Mouse (Mus musculus) ES-Bruce4 (cell line): ENCODE data around the gene Gm45717. TPM values are rescaled to one million over a fixed set of nuclear protein-coding genes. Genes with fewer than 3 reads are reported as not detected.

ENCODE experiments used
- H3K27ac ChIP-seq: 2 replicates; pipeline ENCODE4 v1.5.1; 2012; ENCODE audit warnings: low read length, inconsistent platforms; ENCODE audit not compliant: insufficient read depth
- H3K27me3 ChIP-seq: 2 replicates; pipeline ENCODE4 v1.6.1; 2012; ENCODE audit warnings: mild to moderate bottlenecking, low read length, inconsistent platforms; ENCODE audit not compliant: control insufficient read depth, poor library complexity, insufficient read depth, severe bottlenecking
- H3K36me3 ChIP-seq: 2 replicates; pipeline ENCODE4 v1.6.1; 2012; ENCODE audit warnings: inconsistent platforms, mild to moderate bottlenecking, low read length, moderate library complexity; ENCODE audit not compliant: control insufficient read depth, poor library complexity, insufficient read depth, severe bottlenecking
- H3K4me1 ChIP-seq: one replicate; pipeline ENCODE4 v1.8.1; 2011; ENCODE audit warnings: low read length; ENCODE audit not compliant: control insufficient read depth, insufficient read depth
- H3K4me3 ChIP-seq: 2 replicates; pipeline ENCODE4 v1.5.1; 2011; ENCODE audit warnings: low read depth, mild to moderate bottlenecking, low read length
- H3K9ac ChIP-seq: 2 replicates; pipeline ENCODE4 v1.6.1; 2012; ENCODE audit warnings: low read depth, mild to moderate bottlenecking, inconsistent platforms; ENCODE audit not compliant: poor library complexity, severe bottlenecking
- H3K9me3 ChIP-seq: replicated peaks from 2 replicates; pipeline ENCODE4 v1.6.1; 2012; ENCODE audit warnings: mild to moderate bottlenecking, low read length, inconsistent platforms; ENCODE audit not compliant: control insufficient read depth, poor library complexity, insufficient read depth, severe bottlenecking
- CTCF ChIP-seq: IDR thresholded peaks from one replicate; pipeline ENCODE4 v1.8.1; 2011; ENCODE audit warnings: low read depth, low read length
- EP300 ChIP-seq: IDR thresholded peaks from 2 replicates; pipeline ENCODE4 v1.6.1; 2011; ENCODE audit warnings: low read depth, low read length; ENCODE audit not compliant: insufficient read depth
- POLR2A ChIP-seq: IDR thresholded peaks from one replicate; pipeline ENCODE4 v1.8.1; 2011; ENCODE audit warnings: low read length; ENCODE audit not compliant: insufficient read depth
- polyA plus RNA-seq: library from polyadenylated mRNA; stranded (reverse); fragments of >200 nt; gene quantifications from 2 replicates; pipeline ENCODE4 v1.2.4, GENCODE M21; 2011; ENCODE audit warnings: low read depth; ENCODE audit not compliant: missing spikeins, insufficient read depth, insufficient read length

Gene Gm45717
- polyA plus RNA-seq, 1 experiment, result 3.1 TPM

DNA sequence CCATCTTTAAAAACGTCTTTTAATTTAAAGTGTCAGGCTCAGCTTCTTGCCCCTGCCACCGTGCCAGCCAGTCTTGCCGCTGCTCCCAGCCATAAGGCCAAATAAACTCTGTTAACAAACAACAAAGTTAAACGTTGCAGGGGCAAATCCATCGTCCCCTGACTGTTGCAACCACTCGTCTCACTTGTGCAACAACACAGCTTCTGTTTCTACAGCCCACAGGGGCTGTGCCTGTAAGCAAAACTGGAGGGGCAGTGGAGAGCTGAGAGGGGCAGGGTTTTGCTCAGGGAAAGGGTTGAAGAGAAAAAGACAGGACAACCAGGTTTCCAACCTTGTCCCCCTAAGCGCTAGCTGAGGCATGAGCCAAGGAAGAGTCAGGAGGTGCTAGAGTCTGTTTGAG lies 47.6 kb downstream of the Gm45717 start:
- H3K4me3 ChIP-seq, result no peak overlapping the region
- H3K9me3 ChIP-seq, result no peaks in the 10 kb centered on the region
- H3K9ac ChIP-seq, result no peak overlapping the region
- H3K27me3 ChIP-seq, result no peaks in the 10 kb centered on the region
- TF ChIP-seq EP300 (no peak), POLR2A (no peak), CTCF (no peak)
- H3K4me1 ChIP-seq, result peaks cover 3% of the 10 kb centered on the region
- H3K36me3 ChIP-seq, result no peaks in the 10 kb centered on the region
- no peak overlapping the region for H3K27ac ChIP-seq

DNA sequence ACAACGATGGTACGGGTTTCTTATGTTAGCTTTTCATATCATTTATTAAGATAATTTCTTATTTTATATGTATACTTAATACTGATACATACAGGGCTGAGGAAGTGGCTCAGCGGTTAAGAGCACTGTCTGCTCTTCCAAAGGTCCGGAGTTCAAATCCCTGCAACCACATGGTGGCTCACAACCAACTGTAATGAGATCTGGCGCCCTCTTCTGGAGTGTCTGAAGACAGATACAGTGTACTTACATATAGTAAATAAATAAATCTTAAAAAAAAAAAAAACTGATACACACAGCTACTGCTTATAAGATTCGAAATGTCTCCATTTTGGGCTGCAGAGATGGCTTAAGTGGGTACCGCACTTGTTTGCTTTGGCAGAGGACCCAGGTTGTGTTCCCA lies 48.0 kb downstream of the Gm45717 start:
- H3K4me1 ChIP-seq, result peaks cover 3% of the 10 kb centered on the region
- no peak overlapping the region for H3K4me3 ChIP-seq
- no peak overlapping the region for H3K9ac ChIP-seq
- no peak overlapping the region for H3K27ac ChIP-seq
- TF ChIP-seq EP300 (no peak), POLR2A (no peak), CTCF (peak; percentile 21)
- H3K27me3 ChIP-seq, result no peaks in the 10 kb centered on the region
- no peaks in the 10 kb centered on the region for H3K9me3 ChIP-seq
- no peaks in the 10 kb centered on the region for H3K36me3 ChIP-seq

DNA sequence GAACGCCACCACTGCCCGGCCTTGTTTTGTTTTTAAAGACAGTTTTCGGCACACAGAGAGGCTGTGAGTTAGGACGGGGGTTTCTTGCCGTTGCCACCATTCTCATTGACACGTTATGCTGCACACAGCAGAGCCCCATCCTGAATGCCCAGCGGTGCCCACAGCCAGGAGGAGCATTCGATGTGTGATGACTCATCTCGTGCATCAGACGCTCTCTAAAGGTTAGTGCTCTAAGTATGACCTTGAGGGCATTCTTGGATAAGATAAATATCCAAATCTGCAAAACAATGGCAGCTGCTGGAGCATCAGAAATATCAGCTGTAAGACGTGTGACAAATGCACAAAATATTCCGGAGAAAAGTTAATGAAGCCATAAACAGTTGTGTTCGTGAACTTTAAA lies 48.6 kb downstream of the Gm45717 start:
- no peak overlapping the region for H3K9ac ChIP-seq
- H3K9me3 ChIP-seq, result no peaks in the 10 kb centered on the region
- peaks cover 3% of the 10 kb centered on the region for H3K4me1 ChIP-seq

DNA sequence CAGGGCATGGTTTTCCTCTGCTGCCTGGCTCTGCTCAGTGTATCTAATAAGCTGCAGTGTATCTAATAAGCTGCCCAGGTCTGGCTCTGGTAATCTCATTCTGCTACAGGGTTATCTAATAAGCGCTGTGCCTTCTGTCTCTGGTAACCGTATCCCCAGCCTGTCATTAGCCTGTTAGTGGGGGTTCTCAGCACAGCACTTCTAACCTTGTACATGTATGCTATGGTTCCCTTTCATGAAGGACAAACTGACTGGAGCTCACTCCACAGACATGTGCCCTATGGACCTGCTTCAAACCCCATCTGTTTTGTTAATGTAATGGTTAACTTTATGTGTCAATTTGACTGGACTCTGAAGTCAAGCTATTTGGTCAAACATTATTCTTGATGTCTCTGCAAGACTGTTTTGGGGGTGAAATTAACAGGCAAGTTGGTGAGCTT lies 50.1 kb downstream of the Gm45717 start:
- no peak overlapping the region for H3K9ac ChIP-seq
- H3K9me3 ChIP-seq, result no peaks in the 10 kb centered on the region
- H3K4me3 ChIP-seq, result no peak overlapping the region
- H3K36me3 ChIP-seq, result no peaks in the 10 kb centered on the region
- no peaks in the 10 kb centered on the region for H3K27me3 ChIP-seq
- no peak for TF ChIP-seq CTCF
- no peak for TF ChIP-seq POLR2A
- TF ChIP-seq EP300, result no peak
- H3K27ac ChIP-seq, result no peak overlapping the region
- no peaks in the 10 kb centered on the region for H3K4me1 ChIP-seq

More for the DNA sequence above, 48.6 kb downstream of the Gm45717 start:
- TF ChIP-seq CTCF, result no peak
- no peak for TF ChIP-seq POLR2A
- TF ChIP-seq EP300, result no peak
- H3K27me3 ChIP-seq, result no peaks in the 10 kb centered on the region
- H3K4me3 ChIP-seq, result no peak overlapping the region
- H3K36me3 ChIP-seq, result no peaks in the 10 kb centered on the region
- H3K27ac ChIP-seq, result no peak overlapping the region

DNA sequence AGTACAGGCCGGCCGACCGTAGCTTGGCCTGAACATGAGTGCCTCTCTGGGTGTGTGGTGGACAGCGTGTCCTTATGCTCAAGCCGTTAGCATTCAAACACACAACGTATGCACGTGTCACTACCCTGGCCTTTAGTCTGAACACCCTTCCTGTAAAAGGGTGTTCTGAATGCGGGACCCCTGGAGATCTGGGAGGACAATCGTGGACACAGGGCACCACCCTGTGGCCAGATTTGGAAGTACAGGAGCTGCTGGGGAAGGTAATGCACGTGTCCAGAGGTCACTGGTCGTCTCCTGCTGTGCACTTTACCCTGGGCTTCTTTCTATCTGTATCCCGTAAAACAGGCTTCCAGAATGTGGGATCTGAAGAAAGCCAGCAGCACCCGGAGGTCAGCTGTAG lies 52.5 kb downstream of the Gm45717 start:
- H3K9me3 ChIP-seq, result no peaks in the 10 kb centered on the region
- peaks cover 3% of the 10 kb centered on the region for H3K36me3 ChIP-seq
- no peaks in the 10 kb centered on the region for H3K27me3 ChIP-seq
- no peak overlapping the region for H3K9ac ChIP-seq
- no peak overlapping the region for H3K4me3 ChIP-seq
- H3K4me1 ChIP-seq, result no peaks in the 10 kb centered on the region
- TF ChIP-seq POLR2A (no peak), CTCF (peak; percentile 82), EP300 (no peak)
- H3K27ac ChIP-seq, result no peak overlapping the region

DNA sequence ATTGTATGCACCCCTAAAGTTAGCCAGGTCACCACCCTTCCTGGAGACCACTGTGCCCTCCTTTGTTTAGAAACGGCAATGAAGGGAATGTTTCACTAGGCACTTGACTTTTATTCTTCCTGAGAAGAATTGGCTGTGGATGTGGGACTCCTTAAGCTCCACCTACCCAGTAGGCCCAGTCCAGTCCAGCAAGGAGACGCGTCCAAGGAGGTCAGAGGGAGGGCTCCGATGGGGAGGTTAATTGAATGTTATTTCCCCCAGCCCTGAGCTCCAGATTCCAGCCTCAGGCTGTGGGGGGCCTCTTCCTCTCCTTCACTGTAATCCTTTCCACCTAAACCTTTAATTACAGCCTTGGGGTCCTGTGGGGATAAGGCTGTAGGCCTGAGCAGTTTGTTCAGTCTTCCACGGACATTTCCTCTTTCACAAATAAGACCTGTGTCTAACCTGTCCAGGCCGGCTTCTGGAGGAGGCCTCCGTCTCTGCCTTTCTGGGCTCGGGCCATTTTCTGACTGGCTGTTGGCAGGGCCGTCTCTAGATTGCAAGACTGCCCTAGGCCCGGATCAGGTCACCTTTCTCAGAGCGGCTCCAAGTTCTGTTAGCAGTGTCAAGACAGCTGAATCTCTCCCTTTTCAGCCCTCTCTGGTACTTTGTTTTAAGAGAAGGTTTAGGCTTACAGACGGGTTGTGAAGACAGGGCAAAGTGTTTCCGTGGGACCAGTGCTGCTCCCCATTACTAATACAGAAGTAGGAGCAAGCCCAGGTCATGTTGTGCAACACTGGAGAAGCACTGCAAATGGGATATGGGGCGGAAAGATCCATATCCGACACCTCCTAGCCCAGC lies 53.5 kb downstream of the Gm45717 start:
- H3K9me3 ChIP-seq, result no peaks in the 10 kb centered on the region
- TF ChIP-seq EP300, result no peak
- TF ChIP-seq CTCF, result no peak
- H3K27ac ChIP-seq, result no peak overlapping the region
- 0 out of 2 replicates have a peak overlapping the region, but pooled peaks have one; percentile 4 for H3K9ac ChIP-seq
- no peak overlapping the region for H3K4me3 ChIP-seq
- peaks cover 3% of the 10 kb centered on the region for H3K36me3 ChIP-seq
- H3K27me3 ChIP-seq, result no peaks in the 10 kb centered on the region
- H3K4me1 ChIP-seq, result no peaks in the 10 kb centered on the region
